Mouse (Mus musculus): ENCODE measurements at regions not wholly inside any gene's neighbourhood (a gene's known extent, or its start where the extent isn't known, plus 50 kb on each side); places are given as distances from the start of the nearest gene placed in this dataset.

- TF ChIP-seq POLR2A (IDR thresholded peaks at IDR 0.05; ENCODE audit: borderline replicate concordance, extremely low read depth, insufficient read depth, insufficient read length, poor library complexity, severe bottlenecking) (no peak), CTCF (IDR thresholded peaks at IDR 0.05; ENCODE audit: borderline replicate concordance, extremely low read depth, insufficient read depth, insufficient read length) (no peak)
These were observed 597.7 kb downstream of the Gm19410 start for GRCm38 (mm10) chr8:36363291-36363690.
